Mouse (Mus musculus) forebrain, embryonic 15.5 days (tissue): Measurements from ENCODE around the gene Tnk2. TPM values are rescaled to one million over a fixed set of nuclear protein-coding genes. Genes with fewer than 3 reads are reported as not detected.

Experiments used
- ATAC-seq: fragments of 200-750 bp; cut with Nextera tagmentation; replicated peaks from 2 replicates; pipeline ENCODE4 v1.8.0; 2017; ENCODE audit warnings: mild to moderate bottlenecking, moderate TSS enrichment, moderate library complexity
- H3K27ac ChIP-seq: fragments of 300-500 bp; sonication (generic); replicated peaks from 2 replicates; pipeline ENCODE4 v1.5.1; 2015; ENCODE audit warnings: mild to moderate bottlenecking, inconsistent platforms
- H3K27me3 ChIP-seq: fragments of 300-500 bp; sonication (generic); 2 replicates; pipeline ENCODE4 v1.6.1; 2015; ENCODE audit warnings: inconsistent platforms
- H3K36me3 ChIP-seq: fragments of 300-500 bp; sonication (generic); 2 replicates; pipeline ENCODE4 v1.6.1; 2015; ENCODE audit warnings: mild to moderate bottlenecking, inconsistent platforms
- H3K4me1 ChIP-seq: fragments of 300-500 bp; sonication (generic); 2 replicates; pipeline ENCODE4 v1.6.1; 2015; ENCODE audit warnings: inconsistent platforms
- H3K4me2 ChIP-seq: fragments of 300-500 bp; sonication (generic); replicated peaks from 2 replicates; pipeline ENCODE4 v1.6.1; 2015; ENCODE audit warnings: mild to moderate bottlenecking, inconsistent platforms
- H3K4me3 ChIP-seq: fragments of 300-500 bp; sonication (generic); 2 replicates; pipeline ENCODE4 v1.5.1; 2015; ENCODE audit warnings: mild to moderate bottlenecking, inconsistent platforms
- H3K9ac ChIP-seq: fragments of 300-500 bp; sonication (generic); replicated peaks from 2 replicates; pipeline ENCODE4 v1.6.1; 2015; ENCODE audit warnings: mild to moderate bottlenecking, inconsistent platforms
- H3K9me3 ChIP-seq: fragments of 300-500 bp; sonication (generic); 2 replicates; pipeline ENCODE4 v1.6.1; 2016; ENCODE audit warnings: inconsistent platforms
- WGBS: fragments of 180-500 bp; shearing (Covaris S2); methylation state at CpG from one replicate; pipeline ENCODE4 v1.1.7; 2015; ENCODE audit warnings: mixed read lengths; 5-methylcytosine and 5-hydroxymethylcytosine counted together
- polyA plus RNA-seq: library from polyadenylated mRNA; unstranded; fragments of >200 nt; fragmentation: Nextera tagmentation; extraction: Ambion mirVana; gene quantifications from 2 replicates; pipeline ENCODE4 v1.2.1, GENCODE M21; 2015

Gene Tnk2
- 16.0 and 20.4 TPM in 2 replicates for polyA plus RNA-seq

DNA sequence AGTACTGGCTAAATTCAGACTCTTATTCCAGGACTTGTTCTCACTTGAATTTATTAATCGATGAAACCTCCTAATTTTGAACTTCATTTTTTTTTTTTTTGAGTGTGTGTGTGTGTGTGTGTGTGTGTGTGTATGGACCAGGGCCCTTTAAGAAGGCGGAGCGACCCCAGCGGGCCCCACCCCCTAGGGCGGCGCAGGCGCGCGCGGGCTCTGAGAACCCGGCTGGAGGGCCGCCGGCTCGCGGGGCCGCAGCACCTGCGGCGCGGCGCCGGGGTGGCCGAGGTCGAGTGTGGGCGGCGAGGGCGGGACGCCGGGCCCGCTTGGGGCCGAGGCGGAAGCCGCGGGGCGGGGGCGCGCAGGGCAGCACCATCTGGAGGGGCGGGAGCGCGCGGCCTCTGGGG, at the start of gene Tnk2:
Gene Tnk2 (plus strand): TSS at position 214 of the 401 bp plus-strand sequence.
- H3K27ac ChIP-seq: peak within 1 kb of the TSS; percentile 91

DNA sequence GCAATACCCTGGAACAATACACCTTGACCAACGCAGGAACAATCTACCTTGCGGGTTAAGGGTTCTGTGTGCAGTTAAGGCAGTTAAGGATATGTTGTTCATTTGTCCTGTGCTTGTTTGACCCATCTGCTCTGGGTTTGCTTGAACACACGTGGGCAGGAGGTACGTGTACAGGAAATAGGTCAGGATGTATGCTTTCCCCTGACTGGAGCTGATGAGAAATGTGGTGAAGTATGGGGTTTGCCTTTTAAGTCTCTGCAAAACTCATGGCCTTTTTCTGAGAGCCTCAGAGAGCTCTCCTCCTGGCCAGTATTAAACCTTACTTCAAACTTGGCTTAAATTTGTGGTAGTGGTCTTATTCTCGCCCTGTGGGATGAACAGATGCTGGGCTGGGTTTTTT, 49.8 kb upstream of the Tnk2 start:
- H3K27me3 ChIP-seq: no peaks in the 10 kb centered on the region

More for the DNA sequence above, at the start of gene Tnk2:
- Histone ChIP-seq H3K36me3 (no peaks in the 10 kb centered on the region), H3K27me3 (no peaks in the 10 kb centered on the region), H3K4me1 (peaks cover 20% of the 10 kb centered on the region), H3K4me3 (peak within 1 kb of the TSS; percentile 99), H3K9ac (peak within 1 kb of the TSS; percentile 94), H3K4me2 (peak within 1 kb of the TSS; percentile 90), H3K9me3 (no peaks in the 10 kb centered on the region)
- ATAC-seq: peak; percentile 90
- WGBS: 0% methylated on average over 29 of the region's 40 CpGs

DNA sequence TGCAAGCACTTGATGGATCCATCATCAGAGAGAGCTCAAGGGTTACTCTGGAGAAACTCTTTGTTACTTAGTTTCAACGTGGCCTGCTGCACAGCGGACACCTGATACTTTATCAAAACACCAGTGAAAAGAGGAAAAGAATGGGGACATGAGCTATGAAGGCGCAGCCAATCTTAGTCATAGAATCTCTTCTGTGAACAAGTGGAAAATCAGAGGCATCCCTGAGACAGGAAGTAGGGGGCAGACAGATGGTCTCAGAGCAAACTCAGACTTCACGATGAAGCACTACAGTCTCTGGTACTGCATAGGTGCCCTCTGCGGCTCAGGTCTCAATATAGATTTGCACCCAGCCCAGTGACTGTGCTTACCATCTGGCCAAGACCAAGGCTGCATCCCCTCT, 49.0 kb upstream of the Tnk2 start:
- H3K9ac ChIP-seq: no peak overlapping the region
- H3K9me3 ChIP-seq: no peaks in the 10 kb centered on the region
- no peak overlapping the region for H3K4me3 ChIP-seq
- no peaks in the 10 kb centered on the region for H3K4me1 ChIP-seq
- no peaks in the 10 kb centered on the region for H3K36me3 ChIP-seq
- no peak for ATAC-seq
- no peak overlapping the region for H3K27ac ChIP-seq
- H3K4me2 ChIP-seq: no peak overlapping the region
- 81% methylated on average over 5 of the region's 5 CpGs for WGBS
- H3K27me3 ChIP-seq: no peaks in the 10 kb centered on the region

More for the DNA sequence above, 49.8 kb upstream of the Tnk2 start:
- no peak overlapping the region for H3K4me3 ChIP-seq
- ATAC-seq: no peak
- no peak overlapping the region for H3K27ac ChIP-seq
- 80% methylated on average over 5 of the region's 5 CpGs for WGBS
- H3K36me3 ChIP-seq: no peaks in the 10 kb centered on the region
- H3K9ac ChIP-seq: no peak overlapping the region
- no peak overlapping the region for H3K4me2 ChIP-seq
- H3K9me3 ChIP-seq: no peaks in the 10 kb centered on the region
- H3K4me1 ChIP-seq: no peaks in the 10 kb centered on the region

DNA sequence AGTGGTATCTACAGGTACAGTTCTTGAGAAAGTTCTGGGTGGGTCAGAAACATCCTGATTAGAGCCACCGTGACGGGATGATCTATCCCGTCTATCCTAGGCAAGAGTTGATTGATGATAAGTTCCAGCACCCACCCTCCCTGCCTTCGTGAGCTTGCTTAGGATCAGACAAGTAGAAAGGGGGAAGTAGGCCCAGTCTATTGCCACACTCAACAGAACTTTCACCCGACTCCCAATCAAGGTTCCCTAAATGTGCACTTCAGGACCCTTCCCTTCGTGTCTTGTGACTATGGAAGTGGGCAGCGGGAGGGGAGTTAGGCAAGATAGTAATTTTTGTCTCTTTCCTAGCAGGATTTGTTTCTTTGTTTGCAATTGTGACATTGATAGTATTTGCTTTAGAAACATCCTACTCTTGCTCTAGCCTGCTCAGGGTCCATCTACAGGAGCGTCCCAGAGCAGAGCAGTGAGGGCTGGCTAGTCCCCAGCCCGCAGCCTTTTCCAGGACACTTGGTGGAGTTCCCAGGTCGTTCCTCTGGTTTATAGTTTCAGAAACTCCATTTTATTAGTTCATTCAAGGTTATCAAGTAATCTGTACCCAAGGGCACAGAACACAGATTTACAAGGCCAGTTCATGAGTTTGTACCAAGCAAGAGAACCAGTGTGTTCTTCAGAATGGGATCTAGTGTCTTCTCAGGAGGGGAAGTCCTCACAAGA, 48.4 kb upstream of the Tnk2 start:
- H3K36me3 ChIP-seq: no peaks in the 10 kb centered on the region
- 86% methylated on average over 10 of the region's 10 CpGs for WGBS
- no peak overlapping the region for H3K4me3 ChIP-seq
- H3K27ac ChIP-seq: no peak overlapping the region
- H3K9me3 ChIP-seq: no peaks in the 10 kb centered on the region
- no peak overlapping the region for H3K9ac ChIP-seq
- ATAC-seq: no peak
- H3K4me2 ChIP-seq: no peak overlapping the region
- no peaks in the 10 kb centered on the region for H3K4me1 ChIP-seq
- no peaks in the 10 kb centered on the region for H3K27me3 ChIP-seq

DNA sequence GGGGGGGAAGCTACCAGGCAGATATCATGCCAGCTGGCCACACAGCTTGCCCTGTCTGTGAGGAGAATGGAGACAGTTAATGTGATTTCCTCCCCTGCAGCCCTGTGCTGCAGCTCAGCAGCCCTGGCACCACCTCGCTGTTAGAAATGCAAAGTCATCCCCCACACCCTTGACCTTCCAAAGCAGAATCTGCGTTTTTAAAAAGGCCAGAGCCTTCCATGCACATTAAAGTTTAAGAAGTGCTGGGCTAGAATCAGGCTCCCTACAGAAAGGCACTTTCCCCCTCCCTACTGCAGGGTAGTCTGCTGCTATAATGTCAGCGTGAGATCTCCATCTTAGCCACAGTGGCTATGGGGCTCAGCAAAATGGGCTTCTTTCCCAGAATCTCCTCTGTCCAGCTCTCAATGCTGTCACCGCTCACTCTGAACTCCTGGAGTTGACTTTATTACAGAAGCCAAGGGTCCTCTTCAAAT, 45.7 kb upstream of the Tnk2 start:
- Histone ChIP-seq H3K4me3 (no peak overlapping the region), H3K27ac (no peak overlapping the region)
- whole genome bisulfite sequencing: 35% methylated on average over 4 of the region's 4 CpGs

DNA sequence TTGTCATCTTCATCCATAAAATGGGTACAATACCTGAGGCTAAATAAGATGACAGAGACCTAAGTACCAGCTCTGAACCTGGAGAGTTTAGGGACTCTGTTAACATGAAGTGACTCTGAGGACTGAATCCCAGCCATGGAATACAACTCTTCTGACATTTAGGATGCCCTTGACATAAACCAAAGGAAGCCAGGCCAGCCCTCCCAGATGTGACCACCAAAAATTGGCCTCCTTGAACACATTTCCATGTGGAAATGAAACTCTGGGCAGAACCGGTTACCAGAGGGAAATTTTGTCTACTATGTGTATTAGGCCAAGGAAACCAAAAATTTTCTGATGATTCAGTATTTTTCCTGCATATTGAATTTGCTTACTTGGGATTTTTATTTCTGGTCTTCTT, 44.5 kb upstream of the Tnk2 start:
- H3K27ac ChIP-seq: no peak overlapping the region
- no peaks in the 10 kb centered on the region for H3K4me1 ChIP-seq
- no peaks in the 10 kb centered on the region for H3K9me3 ChIP-seq
- no peaks in the 10 kb centered on the region for H3K27me3 ChIP-seq
- H3K9ac ChIP-seq: no peak overlapping the region
- H3K36me3 ChIP-seq: no peaks in the 10 kb centered on the region
- no peak overlapping the region for H3K4me3 ChIP-seq
- H3K4me2 ChIP-seq: no peak overlapping the region
- WGBS: 97% methylated on average over 1 of the region's 1 CpGs
- no peak for ATAC-seq

More for the DNA sequence above, 45.7 kb upstream of the Tnk2 start:
- Histone ChIP-seq H3K9ac (no peak overlapping the region), H3K27me3 (no peaks in the 10 kb centered on the region), H3K4me2 (no peak overlapping the region), H3K36me3 (no peaks in the 10 kb centered on the region), H3K9me3 (no peaks in the 10 kb centered on the region), H3K4me1 (no peaks in the 10 kb centered on the region)
- no peak for ATAC-seq

DNA sequence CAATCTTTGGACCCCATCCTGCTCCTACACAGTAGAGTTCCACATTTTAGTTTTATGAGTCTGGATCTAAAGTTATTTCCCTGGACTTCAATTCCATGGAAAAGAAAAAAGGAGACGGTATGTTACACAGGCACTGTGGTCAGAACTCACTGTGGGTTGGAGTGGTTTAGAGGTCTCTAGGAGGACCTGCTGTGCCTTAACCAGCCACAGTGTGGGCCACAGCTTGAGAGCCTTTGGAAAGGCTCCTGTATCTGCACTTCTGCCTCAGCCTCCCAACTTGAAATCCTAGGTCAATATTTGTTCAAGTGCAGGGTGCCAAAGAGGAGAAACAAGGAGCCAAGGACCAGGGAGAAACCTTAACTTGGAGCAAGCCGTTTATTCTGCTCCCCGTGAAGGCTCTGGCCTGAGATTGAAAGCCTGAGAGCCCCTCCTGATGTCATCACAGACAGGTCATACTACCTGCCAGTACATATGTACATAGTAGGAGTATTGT, 41.4 kb upstream of the Tnk2 start:
- H3K4me2 ChIP-seq: no peak overlapping the region
- H3K27me3 ChIP-seq: no peaks in the 10 kb centered on the region

DNA sequence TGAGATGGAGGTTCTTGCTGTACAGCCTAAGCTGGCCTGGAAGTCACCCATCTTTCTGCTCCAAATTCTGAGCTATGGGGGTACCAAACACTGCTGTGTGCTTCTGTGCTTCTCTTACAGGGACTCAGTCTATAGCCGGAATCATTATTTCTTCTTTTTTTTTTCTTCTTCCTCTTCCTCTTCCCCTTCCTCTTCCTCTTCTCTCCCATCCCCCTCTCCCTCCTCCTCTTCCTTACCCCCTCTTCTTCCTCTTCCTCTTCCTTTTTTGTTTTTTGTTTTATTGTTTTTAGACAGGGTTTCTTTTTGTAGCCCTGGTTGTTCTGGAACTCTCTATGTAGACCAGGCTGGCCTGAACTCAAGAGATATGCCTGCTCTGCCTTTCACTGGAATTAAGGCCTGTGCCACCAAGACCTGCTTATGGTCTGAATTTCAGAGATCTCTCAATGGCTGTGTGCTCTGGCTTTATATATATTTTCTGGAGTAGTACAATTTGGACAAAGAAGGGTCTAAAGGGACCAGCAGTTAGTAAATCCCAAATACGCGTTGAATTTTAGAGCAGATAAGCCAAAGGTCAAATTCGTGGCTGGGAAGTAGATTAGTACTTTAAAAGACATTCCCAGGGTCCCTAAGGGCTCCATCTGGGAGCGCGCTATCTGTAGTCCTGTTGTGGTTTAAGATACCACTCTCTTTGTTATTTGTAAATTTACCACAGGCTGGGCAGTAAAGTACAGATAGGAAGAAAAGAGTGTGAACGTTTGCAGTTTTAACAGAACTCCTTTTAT, 35.9 kb upstream of the Tnk2 start:
- Histone ChIP-seq H3K9me3 (no peaks in the 10 kb centered on the region), H3K9ac (peak overlapping the region; percentile 43; the same call in 1 of the 2 replicates), H3K27ac (peak overlapping the region; percentile 96), H3K36me3 (no peaks in the 10 kb centered on the region), H3K4me2 (peak overlapping the region; percentile 66; the same call in 1 of the 2 replicates), H3K4me1 (peaks cover 21% of the 10 kb centered on the region), H3K4me3 (peak overlapping the region; percentile 89), H3K27me3 (no peaks in the 10 kb centered on the region)
- no peak for ATAC-seq
- 68% methylated on average over 7 of the region's 7 CpGs for WGBS

More for the DNA sequence above, 41.4 kb upstream of the Tnk2 start:
- Histone ChIP-seq H3K9ac (no peak overlapping the region), H3K27ac (no peak overlapping the region), H3K4me1 (no peaks in the 10 kb centered on the region), H3K4me3 (no peak overlapping the region), H3K36me3 (no peaks in the 10 kb centered on the region), H3K9me3 (no peaks in the 10 kb centered on the region)
- 87% methylated on average over 3 of the region's 3 CpGs for WGBS
- ATAC-seq: no peak

DNA sequence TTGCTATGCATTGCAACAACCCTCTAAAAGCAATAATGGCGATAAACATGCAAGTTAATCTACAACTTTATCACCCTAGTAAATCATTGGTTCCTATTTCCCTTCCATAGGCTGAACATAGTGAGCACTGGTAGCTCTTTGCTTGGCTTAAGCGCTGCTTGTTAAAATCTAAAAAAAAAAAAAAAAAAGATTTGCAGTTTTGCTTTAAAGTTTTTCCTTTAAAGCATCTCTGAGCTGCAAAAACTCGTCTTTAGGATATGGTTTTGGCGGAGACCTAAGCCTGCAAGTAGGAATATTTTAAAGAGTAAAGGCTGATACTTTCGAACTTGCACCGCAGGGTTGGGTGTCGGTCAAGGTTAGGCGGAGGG, 35.3 kb upstream of the Tnk2 start:
- Histone ChIP-seq H3K9me3 (no peaks in the 10 kb centered on the region), H3K4me3 (peak overlapping the region; percentile 89), H3K27ac (peak overlapping the region; percentile 96), H3K4me2 (peak overlapping the region; percentile 66), H3K36me3 (no peaks in the 10 kb centered on the region), H3K27me3 (no peaks in the 10 kb centered on the region), H3K4me1 (peaks cover 21% of the 10 kb centered on the region), H3K9ac (peak overlapping the region; percentile 43)
- no peak for ATAC-seq
- WGBS: 11% methylated on average over 8 of the region's 8 CpGs

DNA sequence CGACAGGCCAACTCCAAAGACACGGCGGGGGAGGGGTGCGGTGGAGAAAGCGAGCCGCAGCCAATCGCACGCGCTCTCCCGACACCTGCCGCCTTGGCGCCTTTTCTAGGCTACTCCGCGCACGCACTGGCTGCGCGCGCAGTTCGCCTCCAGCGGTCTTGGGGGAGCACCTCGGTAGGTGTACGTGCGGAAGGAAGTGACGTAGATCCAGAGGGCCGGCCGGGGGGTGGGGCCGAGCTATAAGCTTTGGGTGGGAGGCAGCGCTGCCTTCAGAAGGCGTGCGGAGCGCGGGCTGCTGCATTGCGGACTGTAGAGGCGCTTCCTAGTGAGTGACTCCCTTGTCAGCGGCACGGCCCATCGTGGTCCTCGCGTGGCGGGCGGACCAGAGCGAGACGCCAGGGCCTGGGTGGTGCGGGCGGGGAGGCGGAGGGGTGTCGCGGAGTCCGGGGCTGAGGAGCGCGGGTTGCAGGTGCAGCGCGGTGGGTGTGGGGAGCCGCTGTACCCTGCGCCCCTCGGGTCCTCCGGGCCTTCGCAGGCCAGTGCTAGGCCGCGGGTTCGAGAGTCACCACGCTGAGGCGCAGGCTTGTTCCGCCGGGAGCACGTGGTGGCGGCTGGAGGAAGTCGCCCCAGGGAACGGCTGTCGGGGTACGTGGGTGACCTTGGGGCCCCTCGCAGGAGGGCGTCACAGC, 34.8 kb upstream of the Tnk2 start, which contains the start of gene Tfrc:
Gene Tfrc (plus strand): TSS at position 209 of the 689 bp plus-strand sequence.
- H3K9ac ChIP-seq: peak within 1 kb of the TSS; percentile 82
- H3K27ac ChIP-seq: peak within 1 kb of the TSS; percentile 96
- peak; percentile 99 for ATAC-seq
- no peaks in the 10 kb centered on the region for H3K27me3 ChIP-seq
- no peaks in the 10 kb centered on the region for H3K9me3 ChIP-seq
- peak within 1 kb of the TSS; percentile 66 for H3K4me2 ChIP-seq
- WGBS: 0% methylated on average over 73 of the region's 73 CpGs
- H3K4me1 ChIP-seq: peaks cover 21% of the 10 kb centered on the region
- peak within 1 kb of the TSS; percentile 89 for H3K4me3 ChIP-seq
- no peaks in the 10 kb centered on the region for H3K36me3 ChIP-seq

DNA sequence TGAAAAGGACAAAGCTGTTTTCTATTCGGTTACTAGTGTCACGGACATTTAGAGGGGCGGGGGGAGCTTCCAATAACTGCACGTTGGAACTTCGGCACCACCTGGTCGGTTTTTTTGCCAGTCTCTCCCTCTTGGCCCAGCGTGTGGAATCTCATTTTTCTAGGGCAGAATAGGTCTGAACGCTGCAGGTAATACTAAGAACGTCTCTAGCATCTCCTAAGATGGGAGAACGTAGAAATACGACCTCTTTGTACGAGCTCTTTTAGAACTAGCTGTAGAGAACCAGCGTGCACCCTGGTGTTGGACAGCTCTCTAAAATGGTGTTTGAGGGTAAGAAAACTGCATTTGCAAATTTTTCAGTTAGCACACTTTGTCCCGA, 34.3 kb upstream of the Tnk2 start:
- Histone ChIP-seq H3K4me3 (peak overlapping the region; percentile 89), H3K27me3 (no peaks in the 10 kb centered on the region), H3K36me3 (peaks cover 3% of the 10 kb centered on the region; the same call in 1 of the 2 replicates), H3K9ac (peak overlapping the region; percentile 82), H3K9me3 (no peaks in the 10 kb centered on the region), H3K4me2 (peak overlapping the region; percentile 66), H3K27ac (peak overlapping the region; percentile 96), H3K4me1 (peaks cover 21% of the 10 kb centered on the region)
- no peak for ATAC-seq
- 0% methylated on average over 14 of the region's 14 CpGs for WGBS
